Mouse (Mus musculus): ENCODE data around the gene Tjp3. TPM values are rescaled to one million over a fixed set of nuclear protein-coding genes. Genes with fewer than 3 reads are reported as not detected.

Gene Tjp3
- polyA plus RNA-seq, 1 experiment: 9.8 TPM

DNA sequence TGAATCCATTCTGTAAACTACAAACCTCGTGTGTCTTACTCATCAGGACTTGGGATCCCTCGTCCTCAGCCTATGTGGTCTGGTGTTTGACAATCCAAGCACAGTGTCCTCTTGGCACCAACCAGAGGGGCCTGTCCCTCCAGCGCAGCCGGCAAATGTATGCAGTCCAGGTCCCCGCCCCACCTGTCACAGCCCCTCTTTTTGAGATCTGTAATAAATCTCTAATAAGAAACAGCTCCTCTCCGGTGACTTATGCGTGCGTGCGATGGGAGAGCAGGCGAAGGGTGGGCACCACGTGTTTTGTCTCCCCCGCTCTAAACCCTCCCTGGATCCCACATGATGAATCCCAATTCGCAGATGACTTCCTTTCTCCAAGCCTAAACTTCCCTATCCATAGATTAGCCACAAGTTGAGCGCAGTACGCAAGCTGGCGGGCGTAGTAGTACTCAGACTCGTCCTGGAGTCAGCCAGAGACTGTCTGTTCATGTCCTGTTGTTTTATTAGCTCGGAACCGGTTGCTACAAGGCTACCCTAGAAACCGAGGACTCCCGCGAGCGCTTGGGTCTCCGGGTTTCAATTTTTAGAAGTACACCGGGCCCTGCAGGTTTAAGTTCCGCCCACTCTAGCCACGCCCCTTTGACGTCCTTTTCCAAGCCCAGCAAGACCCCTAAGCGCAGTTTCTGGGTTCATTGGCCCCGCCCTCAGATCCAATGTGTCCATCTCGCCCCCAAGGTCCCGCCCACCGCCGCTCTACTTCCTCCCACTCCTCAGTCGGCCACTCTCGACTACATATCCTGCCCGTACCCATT is 28.6 kb upstream of the Tjp3 start:
- Histone ChIP-seq H3K4me3 (ENCODE audit: insufficient read depth, low read length) (peak overlapping the region; percentile 58), H3K27ac (ENCODE audit: insufficient read depth, low read depth, low read length) (peak overlapping the region; percentile 85), H3K4me1 (ENCODE audit: control insufficient read depth, insufficient read depth, low read length) (peaks cover 15% of the 10 kb centered on the region)
- no peak for TF ChIP-seq CTCF (IDR thresholded peaks at IDR 0.05; ENCODE audit: low read depth, low read length)
- TF ChIP-seq POLR2A (IDR thresholded peaks at IDR 0.05; ENCODE audit: borderline replicate concordance, low read depth, low read length): no peak

DNA sequence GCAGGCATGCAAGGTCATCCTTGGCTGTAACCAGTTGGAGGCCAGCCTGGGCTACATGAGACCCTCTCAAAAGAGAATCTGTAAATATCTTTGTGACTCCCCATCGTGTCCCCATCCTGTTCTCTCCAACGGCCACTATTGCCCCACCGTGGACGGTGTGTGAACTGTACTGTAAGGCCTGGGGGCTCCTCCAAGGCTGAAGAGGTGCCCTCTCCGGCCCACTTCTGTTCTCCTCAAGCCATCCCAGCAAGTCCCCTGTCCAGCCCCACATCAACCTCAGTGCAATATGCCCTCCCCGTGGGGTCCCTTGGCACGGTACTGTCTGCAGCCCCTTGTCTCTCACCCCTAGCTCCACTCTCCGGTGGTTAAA is 27.9 kb upstream of the Tjp3 start:
- no peak for TF ChIP-seq CTCF (IDR thresholded peaks at IDR 0.05; ENCODE audit: low read depth, low read length)
- no peak for TF ChIP-seq POLR2A (IDR thresholded peaks at IDR 0.05; ENCODE audit: borderline replicate concordance, low read depth, low read length)
- Histone ChIP-seq H3K27ac (ENCODE audit: insufficient read depth, low read depth, low read length) (peak overlapping the region; percentile 85), H3K4me3 (ENCODE audit: insufficient read depth, low read length) (peak overlapping the region; percentile 58), H3K4me1 (ENCODE audit: control insufficient read depth, insufficient read depth, low read length) (peaks cover 15% of the 10 kb centered on the region)

DNA sequence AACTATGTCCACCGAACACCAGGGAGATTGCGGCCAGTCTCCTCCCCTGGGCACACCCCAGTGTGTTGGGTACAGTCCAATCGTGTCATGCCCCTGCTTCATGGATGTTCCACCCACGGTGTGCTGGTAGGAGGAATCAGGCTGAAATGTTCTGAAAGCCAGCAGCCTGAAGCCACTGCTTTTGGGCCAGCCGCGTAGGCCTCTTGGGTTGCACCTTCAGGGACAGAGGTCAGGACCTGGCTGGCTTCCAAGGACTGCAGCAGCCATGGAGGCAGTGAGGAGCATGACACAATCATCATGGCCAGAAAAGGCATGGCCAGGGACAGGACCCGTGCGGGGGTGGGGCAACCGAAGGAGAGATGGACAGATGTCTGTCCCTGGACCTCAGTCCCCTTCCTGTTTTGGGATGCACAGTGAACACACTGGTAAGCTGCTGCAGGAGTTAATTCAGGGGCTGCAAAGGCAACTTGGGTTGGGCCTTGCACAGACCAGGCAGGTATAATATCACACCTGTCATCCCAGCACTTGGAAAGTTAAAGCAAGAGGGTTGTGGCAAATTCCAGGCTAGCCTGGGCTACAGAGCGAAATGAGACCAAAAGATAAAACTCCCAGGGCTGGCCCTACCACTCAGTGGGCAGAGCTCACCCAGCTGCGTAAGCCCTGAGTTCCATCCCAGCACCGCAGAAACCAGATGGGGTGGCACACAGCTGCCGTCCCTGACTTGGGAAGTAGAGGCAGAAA is 27.4 kb upstream of the Tjp3 start:
- peak overlapping the region; percentile 85 for H3K27ac ChIP-seq (ENCODE audit: insufficient read depth, low read depth, low read length)
- H3K4me3 ChIP-seq (ENCODE audit: insufficient read depth, low read length): peak overlapping the region; percentile 58
- peaks cover 15% of the 10 kb centered on the region for H3K4me1 ChIP-seq (ENCODE audit: control insufficient read depth, insufficient read depth, low read length)
- TF ChIP-seq CTCF (IDR thresholded peaks at IDR 0.05; ENCODE audit: low read depth, low read length): no peak
- no peak for TF ChIP-seq POLR2A (IDR thresholded peaks at IDR 0.05; ENCODE audit: borderline replicate concordance, low read depth, low read length)

DNA sequence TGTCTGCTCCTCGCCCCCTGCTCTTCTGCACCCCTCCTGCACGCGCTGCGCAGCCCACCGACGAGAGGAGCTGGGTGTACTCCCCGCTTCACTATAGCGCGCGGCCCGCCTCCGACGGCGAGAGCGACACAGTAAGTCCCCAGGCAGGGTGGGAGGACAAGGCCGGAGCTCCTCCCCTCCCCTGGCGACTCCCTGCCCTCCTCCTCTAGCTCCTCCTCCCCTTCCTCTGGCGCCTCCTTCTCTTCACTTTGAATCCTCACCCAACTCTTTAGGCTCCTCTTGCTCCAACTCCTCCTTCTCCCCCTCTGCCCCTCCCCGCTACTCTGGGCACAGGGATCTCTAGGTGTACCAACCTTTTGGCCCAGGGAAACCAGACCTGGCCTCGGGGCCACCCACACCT is 25.9 kb upstream of the Tjp3 start:
- TF ChIP-seq POLR2A (IDR thresholded peaks at IDR 0.05; ENCODE audit: borderline replicate concordance, low read depth, low read length) (no peak), CTCF (IDR thresholded peaks at IDR 0.05; ENCODE audit: low read depth, low read length) (no peak)
- Histone ChIP-seq H3K4me3 (ENCODE audit: insufficient read depth, low read length) (no peak overlapping the region), H3K27ac (ENCODE audit: insufficient read depth, low read depth, low read length) (no peak overlapping the region), H3K4me1 (ENCODE audit: control insufficient read depth, insufficient read depth, low read length) (peaks cover 15% of the 10 kb centered on the region)

DNA sequence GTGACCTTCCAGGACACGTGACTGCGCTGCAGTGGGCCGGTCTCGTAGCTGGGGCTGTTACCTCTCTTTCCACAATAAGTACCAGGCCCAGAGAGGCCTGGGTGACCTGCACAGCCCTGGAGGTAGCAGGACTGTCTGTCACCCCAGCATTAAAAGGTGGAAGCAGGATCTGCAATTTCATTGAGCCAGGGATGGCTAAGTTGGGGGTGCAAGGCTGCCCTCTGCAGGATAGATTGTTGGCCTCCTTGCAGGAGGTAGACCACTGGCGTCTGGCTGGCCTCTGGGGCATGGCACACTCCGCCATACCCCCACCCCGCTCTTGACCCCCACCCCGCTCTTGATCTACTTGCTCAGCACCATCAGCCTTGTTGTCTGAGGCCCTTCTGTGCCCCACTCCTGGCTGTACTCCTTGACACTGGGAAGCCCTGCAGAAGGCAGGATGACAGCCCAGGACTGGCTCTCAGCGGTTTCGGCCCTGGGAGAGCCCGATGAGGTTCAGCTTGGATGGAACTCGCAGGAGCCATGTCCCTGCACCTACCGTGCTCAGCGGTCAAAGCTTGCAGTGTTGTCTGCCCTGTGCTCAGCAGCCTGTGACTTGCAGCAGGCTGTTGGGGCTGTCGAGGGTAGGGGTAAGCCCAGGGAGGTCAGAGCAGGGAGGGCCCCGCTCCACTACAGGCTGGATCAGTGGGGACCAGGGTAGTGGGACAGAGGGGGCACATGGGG is 25.1 kb upstream of the Tjp3 start:
- no peak overlapping the region for H3K27ac ChIP-seq (ENCODE audit: insufficient read depth, low read depth, low read length)
- peaks cover 15% of the 10 kb centered on the region for H3K4me1 ChIP-seq (ENCODE audit: control insufficient read depth, insufficient read depth, low read length)
- TF ChIP-seq CTCF (IDR thresholded peaks at IDR 0.05; ENCODE audit: low read depth, low read length): no peak
- TF ChIP-seq POLR2A (IDR thresholded peaks at IDR 0.05; ENCODE audit: borderline replicate concordance, low read depth, low read length): no peak
- no peak overlapping the region for H3K4me3 ChIP-seq (ENCODE audit: insufficient read depth, low read length)

DNA sequence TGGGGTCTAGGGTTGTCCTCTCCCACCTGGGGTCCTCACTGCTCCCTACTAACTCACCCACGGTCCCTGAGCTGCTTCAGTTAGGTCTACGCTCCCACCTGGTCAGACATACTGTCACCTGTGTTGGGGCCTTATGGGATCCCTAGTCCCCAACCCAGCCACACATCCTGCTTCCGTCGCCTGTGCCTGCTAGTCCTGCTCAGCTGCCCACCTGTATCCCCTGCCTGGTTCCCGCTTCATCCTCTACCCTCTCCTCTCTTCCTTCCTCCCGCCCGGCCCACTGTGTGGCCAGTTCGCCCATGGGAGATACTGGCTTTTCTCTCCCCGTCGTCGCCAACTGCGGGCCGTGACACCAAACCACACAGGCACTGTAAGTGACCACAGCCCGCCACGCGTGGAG is 24.2 kb upstream of the Tjp3 start:
- H3K4me1 ChIP-seq (ENCODE audit: control insufficient read depth, insufficient read depth, low read length): peaks cover 15% of the 10 kb centered on the region
- TF ChIP-seq CTCF (IDR thresholded peaks at IDR 0.05; ENCODE audit: low read depth, low read length): no peak
- no peak for TF ChIP-seq POLR2A (IDR thresholded peaks at IDR 0.05; ENCODE audit: borderline replicate concordance, low read depth, low read length)

DNA sequence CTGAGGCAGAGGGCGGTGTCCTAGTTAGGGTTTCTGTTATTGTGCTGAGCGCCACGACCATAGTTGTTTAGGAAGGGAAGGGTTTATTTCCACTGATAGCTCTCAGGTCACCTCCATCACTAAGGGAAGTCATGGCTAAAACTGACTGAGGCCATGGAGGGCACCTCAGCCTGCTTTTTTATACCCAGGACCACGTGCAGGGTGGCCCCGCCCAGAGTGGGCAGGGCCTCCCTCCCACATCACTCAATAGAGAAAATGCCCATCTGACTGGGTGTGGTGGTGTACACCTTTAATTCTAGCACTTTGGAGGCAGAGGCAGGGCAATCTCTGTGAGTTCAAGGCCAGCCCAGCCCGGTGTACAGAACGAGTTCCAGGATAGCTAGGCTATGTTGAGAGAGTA is 22.8 kb upstream of the Tjp3 start:
- Histone ChIP-seq H3K4me3 (ENCODE audit: insufficient read depth, low read length) (no peak overlapping the region), H3K27ac (ENCODE audit: insufficient read depth, low read depth, low read length) (no peak overlapping the region), H3K4me1 (ENCODE audit: control insufficient read depth, insufficient read depth, low read length) (peaks cover 15% of the 10 kb centered on the region)
- TF ChIP-seq POLR2A (IDR thresholded peaks at IDR 0.05; ENCODE audit: borderline replicate concordance, low read depth, low read length) (no peak), CTCF (IDR thresholded peaks at IDR 0.05; ENCODE audit: low read depth, low read length) (no peak)

More for the DNA sequence above, 24.2 kb upstream of the Tjp3 start:
- no peak overlapping the region for H3K27ac ChIP-seq (ENCODE audit: insufficient read depth, low read depth, low read length)
- H3K4me3 ChIP-seq (ENCODE audit: insufficient read depth, low read length): no peak overlapping the region

DNA sequence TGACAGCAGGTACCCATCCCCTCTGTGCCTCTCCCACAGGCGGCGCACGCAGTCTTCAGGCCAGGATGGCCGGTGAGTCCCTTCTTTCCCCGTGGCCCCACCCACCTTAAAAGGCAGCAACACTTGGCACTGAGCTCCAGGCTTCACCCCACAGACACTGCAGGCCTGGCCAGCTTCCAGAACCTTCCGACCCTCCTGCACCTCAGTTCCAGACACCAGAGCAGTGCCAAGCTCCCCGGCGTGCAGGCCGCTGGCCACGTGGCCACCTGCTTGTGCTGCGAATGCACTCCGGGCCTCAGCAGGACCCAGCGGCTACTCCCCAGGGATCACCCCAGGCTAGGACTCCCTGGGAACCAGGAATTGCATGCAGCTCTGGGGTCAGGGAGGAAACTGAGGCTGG is 22.2 kb upstream of the Tjp3 start:
- Histone ChIP-seq H3K4me1 (ENCODE audit: control insufficient read depth, insufficient read depth, low read length) (peaks cover 10% of the 10 kb centered on the region), H3K27ac (ENCODE audit: insufficient read depth, low read depth, low read length) (no peak overlapping the region), H3K4me3 (ENCODE audit: insufficient read depth, low read length) (no peak overlapping the region)
- TF ChIP-seq POLR2A (IDR thresholded peaks at IDR 0.05; ENCODE audit: borderline replicate concordance, low read depth, low read length) (no peak), CTCF (IDR thresholded peaks at IDR 0.05; ENCODE audit: low read depth, low read length) (no peak)

DNA sequence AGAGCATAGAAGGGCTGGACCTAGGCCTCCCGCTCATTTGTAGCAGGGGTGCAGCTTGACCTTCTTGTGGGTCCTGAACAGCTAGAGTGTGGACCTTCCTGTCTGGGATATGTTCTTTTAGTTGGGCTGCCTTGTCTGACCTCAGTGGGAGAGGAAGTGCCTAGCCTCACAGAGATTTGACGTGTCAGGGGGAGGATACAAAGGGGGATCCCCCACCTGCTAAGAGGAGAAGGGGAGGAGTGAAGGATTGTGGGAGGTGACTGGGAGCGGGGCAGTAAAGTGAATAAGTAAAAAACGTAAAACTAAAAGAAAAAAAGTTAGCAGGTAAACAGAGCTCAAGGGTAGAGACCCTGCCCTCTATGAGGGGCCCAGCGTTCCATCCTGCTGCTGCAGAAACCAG is 18.2 kb upstream of the Tjp3 start:
- H3K4me3 ChIP-seq (ENCODE audit: insufficient read depth, low read length): no peak overlapping the region
- TF ChIP-seq POLR2A (IDR thresholded peaks at IDR 0.05; ENCODE audit: borderline replicate concordance, low read depth, low read length): no peak
- no peak for TF ChIP-seq CTCF (IDR thresholded peaks at IDR 0.05; ENCODE audit: low read depth, low read length)

More for the DNA sequence above, 18.2 kb upstream of the Tjp3 start:
- Histone ChIP-seq H3K4me1 (ENCODE audit: control insufficient read depth, insufficient read depth, low read length) (no peaks in the 10 kb centered on the region), H3K27ac (ENCODE audit: insufficient read depth, low read depth, low read length) (no peak overlapping the region)

All from bone marrow macrophage, adult 2 months (primary cell).